Mouse (Mus musculus) embryonic fibroblast, embryonic 13.5 days (primary cell): ENCODE data around the gene Mdk.

Source experiments
- CTCF ChIP-seq: IDR thresholded peaks from 2 replicates; pipeline ENCODE4 v1.5.1; 2011; ENCODE audit warnings: mild to moderate bottlenecking, control low read depth, low read length, moderate library complexity, borderline replicate concordance; ENCODE audit not compliant: insufficient read depth
- POLR2A ChIP-seq: IDR thresholded peaks from 2 replicates; pipeline ENCODE4 v1.6.1; 2011; ENCODE audit warnings: low read depth, mild to moderate bottlenecking, control low read depth, low read length, moderate library complexity

DNA sequence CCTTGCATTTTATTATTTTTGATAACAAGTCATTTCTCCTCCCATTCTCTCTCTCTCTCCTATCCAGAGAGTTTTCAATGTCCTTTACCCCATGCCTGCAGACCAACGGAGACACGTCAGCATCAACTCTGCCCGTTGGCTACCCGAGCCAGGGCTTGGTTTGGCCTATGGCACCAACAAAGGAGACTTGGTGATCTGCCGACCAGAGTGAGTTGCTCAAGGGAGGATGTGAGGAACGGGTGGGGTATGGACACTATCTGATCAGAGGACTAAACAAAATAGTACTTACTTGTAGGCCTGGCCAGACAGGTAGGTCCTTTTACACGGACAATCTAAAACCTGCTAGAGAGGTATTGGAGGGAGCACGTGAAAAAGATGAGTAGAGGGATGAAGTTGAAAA is 31.7 kb downstream of the Mdk start:
- no peak for TF ChIP-seq CTCF
- TF ChIP-seq POLR2A, result no peak
